In the genomic region with DNA sequence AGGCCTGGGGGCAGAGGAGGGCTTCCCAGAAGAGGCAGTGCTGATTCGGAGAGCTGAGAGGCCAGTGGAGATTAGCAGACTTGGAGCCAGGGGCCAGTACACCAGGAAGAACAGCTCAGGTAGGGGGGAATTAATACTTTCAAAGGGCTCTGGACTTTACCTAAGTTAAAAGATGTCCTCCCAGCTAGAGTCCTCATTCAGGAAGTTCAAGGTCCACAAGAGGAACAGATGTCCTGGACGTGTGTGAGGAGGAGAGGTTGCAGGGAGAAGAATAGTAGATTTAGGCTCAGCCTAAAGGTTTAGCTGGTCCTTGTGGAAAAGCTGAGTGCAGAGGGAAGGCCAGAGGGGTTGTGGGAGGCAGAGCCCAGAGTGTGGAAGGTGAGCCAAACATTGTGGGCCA, we compare ENCODE assay signal across 20 mouse cellular contexts. TPM values are rescaled to one million over a fixed set of nuclear protein-coding genes. Genes with fewer than 3 reads are reported as not detected.
DNase-seq lines count a peak whose midpoint lies in the region; ATAC-seq and TF ChIP-seq lines count a peak whose summit lies in the region.
"Had no signal": no experiment of that assay in that cellular context is flagged by ENCODE, and none has a peak within 500 bp of the region (broad histone marks: within the 10 kb centered on the region; RNA-seq: fewer than 3 reads in every experiment).

No protein-coding gene starts in this region.

- no peaks in the 10 kb centered on the region for H3K9me3 ChIP-seq in embryonic facial prominence, embryonic 12.5 days
- no peaks in the 10 kb centered on the region for H3K9me3 ChIP-seq in embryonic facial prominence, embryonic 10.5 days
- no peaks in the 10 kb centered on the region for H3K9me3 ChIP-seq in heart, postnatal 0 days (replicated peaks; ENCODE audit: control insufficient read depth, low read length)
- H3K9me3 ChIP-seq in megakaryocyte, embryonic 14.5 days = no peaks in the 10 kb centered on the region
- H3K9me3 ChIP-seq: heart, embryonic 10.5 days; liver, embryonic 15.5 days; midbrain, embryonic 12.5 days; neural tube, embryonic 13.5 days had no signal

- TF ChIP-seq CTCF in heart, postnatal 0 days (IDR thresholded peaks at IDR 0.05; ENCODE audit: low read depth) = no peak

- H3K4me3 ChIP-seq in embryonic facial prominence, embryonic 12.5 days = no peak overlapping the region
- H3K4me3 ChIP-seq in embryonic facial prominence, embryonic 10.5 days = no peak overlapping the region
- H3K4me3 ChIP-seq in heart, postnatal 0 days (ENCODE audit: low read depth, low read length) = no peak overlapping the region
- peak overlapping the region; percentile 47 for H3K4me3 ChIP-seq in megakaryocyte, embryonic 14.5 days (replicated peaks)
- H3K4me3 ChIP-seq: heart, embryonic 10.5 days; liver, embryonic 15.5 days; midbrain, embryonic 12.5 days; neural tube, embryonic 13.5 days had no signal

- 0 out of 2 replicates have a peak overlapping the region, but pooled peaks have one; percentile 23 for H3K27ac ChIP-seq in embryonic facial prominence, embryonic 12.5 days
- H3K27ac ChIP-seq in embryonic facial prominence, embryonic 10.5 days (replicated peaks) = no peak overlapping the region
- peak overlapping the region; percentile 84 for H3K27ac ChIP-seq in heart, postnatal 0 days (ENCODE audit: low read depth)
- H3K27ac ChIP-seq: heart, embryonic 10.5 days; hindbrain, embryonic 14.5 days; liver, embryonic 15.5 days; midbrain, embryonic 12.5 days; neural tube, embryonic 13.5 days had no signal

- no peak overlapping the region for H3K4me2 ChIP-seq in embryonic facial prominence, embryonic 12.5 days (replicated peaks)
- H3K4me2 ChIP-seq in heart, postnatal 0 days (ENCODE audit: low read depth, low read length) = no peak overlapping the region
- H3K4me2 ChIP-seq: hindbrain, embryonic 14.5 days; liver, embryonic 15.5 days; midbrain, embryonic 12.5 days; neural tube, embryonic 13.5 days had no signal

- no peaks in the 10 kb centered on the region for H3K4me1 ChIP-seq in embryonic facial prominence, embryonic 12.5 days
- H3K4me1 ChIP-seq in embryonic facial prominence, embryonic 10.5 days = no peaks in the 10 kb centered on the region
- peaks cover 10% of the 10 kb centered on the region for H3K4me1 ChIP-seq in heart, postnatal 0 days (ENCODE audit: control insufficient read depth, insufficient read depth)
- peaks cover 52% of the 10 kb centered on the region for H3K4me1 ChIP-seq in megakaryocyte, embryonic 14.5 days
- H3K4me1 ChIP-seq: midbrain, embryonic 12.5 days; neural tube, embryonic 13.5 days had no signal

- 60% methylated on average over 2 of the region's 2 CpGs for WGBS in embryonic facial prominence, embryonic 12.5 days
- 63% methylated on average over 2 of the region's 2 CpGs for WGBS in embryonic facial prominence, embryonic 10.5 days
- WGBS in heart, postnatal 0 days = 53% methylated on average over 2 of the region's 2 CpGs

- peaks cover 8% of the 10 kb centered on the region for H3K36me3 ChIP-seq in embryonic facial prominence, embryonic 12.5 days
- H3K36me3 ChIP-seq in embryonic facial prominence, embryonic 10.5 days (replicated peaks) = no peaks in the 10 kb centered on the region
- H3K36me3 ChIP-seq in heart, postnatal 0 days (replicated peaks; ENCODE audit: control insufficient read depth, insufficient read depth, low read length) = peaks cover 47% of the 10 kb centered on the region
- H3K36me3 ChIP-seq in megakaryocyte, embryonic 14.5 days (replicated peaks; ENCODE audit: low read length) = peaks cover 69% of the 10 kb centered on the region

- H3K27me3 ChIP-seq in embryonic facial prominence, embryonic 12.5 days = no peaks in the 10 kb centered on the region
- H3K27me3 ChIP-seq in embryonic facial prominence, embryonic 10.5 days (replicated peaks; ENCODE audit: low read depth, poor library complexity, severe bottlenecking) = no peaks in the 10 kb centered on the region
- H3K27me3 ChIP-seq in heart, postnatal 0 days (ENCODE audit: control insufficient read depth, insufficient read depth, low read length) = no peaks in the 10 kb centered on the region
- H3K27me3 ChIP-seq in megakaryocyte, embryonic 14.5 days (replicated peaks) = no peaks in the 10 kb centered on the region
- H3K27me3 ChIP-seq: liver, embryonic 15.5 days; midbrain, embryonic 12.5 days; neural tube, embryonic 13.5 days; Patski had no signal

- no peak for ATAC-seq in embryonic facial prominence, embryonic 12.5 days (ENCODE audit: insufficient number of reproducible peaks, insufficient read depth, low FRiP score, low TSS enrichment)
- no peak for ATAC-seq in heart, postnatal 0 days (ENCODE audit: insufficient read depth, low read depth)
- ATAC-seq in megakaryocyte, adult 5-6 weeks (ENCODE audit: poor library complexity, severe bottlenecking) = no peak
- ATAC-seq: CD4-positive, CD25-positive, alpha-beta regulatory T cell, adult 4 months had no signal

- TF ChIP-seq EP300 in heart, postnatal 0 days (IDR thresholded peaks at IDR 0.05; ENCODE audit: low read depth) = no peak

- DNase-seq in embryonic facial prominence, embryonic 10.5 days (ENCODE audit: low spot score) = no peak
- no peak for DNase-seq in heart, postnatal 0 days (ENCODE audit: low spot score)
- no peak for DNase-seq in heart, adult 11 months
- no peak for DNase-seq in neural tube, embryonic 10.5 days (ENCODE audit: extremely low spot score, low spot score)
- DNase-seq in adrenal gland, postnatal 36 days = no peak
- DNase-seq: adrenal gland, adult 8-10 months; cerebellum, adult 9-11 months; gastrocnemius, postnatal 25 days; layer of hippocampus, postnatal 36 days; thymus, postnatal 14 days had no signal

- H3K9ac ChIP-seq in embryonic facial prominence, embryonic 12.5 days = no peak overlapping the region
- no peak overlapping the region for H3K9ac ChIP-seq in heart, postnatal 0 days (replicated peaks; ENCODE audit: low read depth, low read length)
- H3K9ac ChIP-seq: hindbrain, embryonic 14.5 days; liver, embryonic 15.5 days; midbrain, embryonic 12.5 days; neural tube, embryonic 13.5 days had no signal

RNA-seq across cellular contexts. Expression of a gene that starts 36.2 kb away (rescaled TPM):
- 30.0 and 30.3 TPM in 2 replicates for polyA plus RNA-seq in embryonic facial prominence, embryonic 12.5 days (2016; fragmentation: Nextera tagmentation; extraction: Ambion mirVana)
- 17.3 and 17.4 TPM in 2 replicates for polyA plus RNA-seq in embryonic facial prominence, embryonic 10.5 days (2016; fragmentation: Nextera tagmentation; extraction: Ambion mirVana)
- total RNA-seq in heart, postnatal 0 days (2014; rRNA removed; ENCODE audit: low replicate concordance) = 14.5 and 23.7 TPM in 2 replicates
- 26.2 and 28.9 TPM in 2 replicates for polyA plus RNA-seq in heart, postnatal 0 days (2015; fragmentation: Nextera tagmentation; extraction: Ambion mirVana)
- 3.5 and 7.4 TPM in 2 replicates for polyA plus RNA-seq in megakaryocyte, embryonic 14.5 days (2012; ENCODE audit: insufficient read depth, low replicate concordance)
- 41.9 and 47.3 TPM in 2 replicates for total RNA-seq in megakaryocyte, adult 5-6 weeks (2015)
- 28.0 and 37.9 TPM in 2 replicates for total RNA-seq in megakaryocyte, adult 5-6 weeks (2017)
- total RNA-seq in adrenal gland, postnatal 36 days (2021) = 10 to 100 TPM; 56.7 to 98.1 TPM

RNA-seq across cellular contexts. Expression of a gene that starts 38.6 kb away (rescaled TPM):
- polyA plus RNA-seq in embryonic facial prominence, embryonic 12.5 days (2016; fragmentation: Nextera tagmentation; extraction: Ambion mirVana) = 196 and 198 TPM in 2 replicates
- 200 and 214 TPM in 2 replicates for polyA plus RNA-seq in embryonic facial prominence, embryonic 10.5 days (2016; fragmentation: Nextera tagmentation; extraction: Ambion mirVana)
- total RNA-seq in heart, postnatal 0 days (2014; rRNA removed; ENCODE audit: low replicate concordance) = 535 and 560 TPM in 2 replicates
- 1,048 and 1,051 TPM in 2 replicates for polyA plus RNA-seq in heart, postnatal 0 days (2015; fragmentation: Nextera tagmentation; extraction: Ambion mirVana)
- 47.0 TPM in 1 of 2 replicates, not detected in the other for polyA plus RNA-seq in megakaryocyte, embryonic 14.5 days (2012; ENCODE audit: insufficient read depth, low replicate concordance)
- total RNA-seq in megakaryocyte, adult 5-6 weeks (2015) = 72.7 and 76.3 TPM in 2 replicates
- total RNA-seq in megakaryocyte, adult 5-6 weeks (2017) = 101 and 115 TPM in 2 replicates
- total RNA-seq in adrenal gland, postnatal 36 days (2021) = 100 to 1,000 TPM; 349 to 451 TPM

RNA-seq across cellular contexts. Expression of a gene that starts 54.1 kb away (rescaled TPM):
- polyA plus RNA-seq in embryonic facial prominence, embryonic 12.5 days (2016; fragmentation: Nextera tagmentation; extraction: Ambion mirVana) = 55.5 and 56.4 TPM in 2 replicates
- 57.0 and 61.5 TPM in 2 replicates for polyA plus RNA-seq in embryonic facial prominence, embryonic 10.5 days (2016; fragmentation: Nextera tagmentation; extraction: Ambion mirVana)
- total RNA-seq in heart, postnatal 0 days (2014; rRNA removed; ENCODE audit: low replicate concordance) = 22.7 and 61.8 TPM in 2 replicates
- 42.4 and 42.8 TPM in 2 replicates for polyA plus RNA-seq in heart, postnatal 0 days (2015; fragmentation: Nextera tagmentation; extraction: Ambion mirVana)
- 1.2 TPM in 1 of 2 replicates, not detected in the other for polyA plus RNA-seq in megakaryocyte, embryonic 14.5 days (2012; ENCODE audit: insufficient read depth, low replicate concordance)
- total RNA-seq in megakaryocyte, adult 5-6 weeks (2015) = 14.7 and 14.9 TPM in 2 replicates
- total RNA-seq in megakaryocyte, adult 5-6 weeks (2017) = 12.4 and 13.8 TPM in 2 replicates
- 10 to 100 TPM; 43.3 to 46.0 TPM for total RNA-seq in adrenal gland, postnatal 36 days (2021)

Comparison
In these comparisons a context has a peak if more than half of its experiments do, and no peak if none do; other contexts are left out.
1. RNA of a gene that starts 54.1 kb away (polyA plus RNA-seq): 57.0 to 61.5 TPM in embryonic facial prominence, embryonic 10.5 days, 55.5 to 56.4 TPM in embryonic facial prominence, embryonic 12.5 days and 42.4 to 42.8 TPM in heart, postnatal 0 days; 1.2 TPM in megakaryocyte, embryonic 14.5 days; every median in the first group is over 10 times any median in the second.